Mouse (Mus musculus) adrenal gland, postnatal 36 days (tissue): ENCODE results near the gene Gm8271. TPM values are rescaled to one million over a fixed set of nuclear protein-coding genes. Genes with fewer than 3 reads are reported as not detected.
"Not testable (repeated sequence)": the region's sequence is repeated elsewhere in the genome, so short reads cannot be mapped to it uniquely, and the experiment has no call there.

ENCODE experiments used
- DNase-seq, 2 experiments: peaks; one replicate each; pipeline ENCODE4 v3.0.0; 2021; ENCODE audit warnings: mixed read lengths in 1 of 2
- long read RNA-seq, 2 experiments: library from polyadenylated mRNA; stranded (forward); transcript quantifications; one replicate each; pipeline ENCODE4 v2.0.0; 2021; ENCODE audit warnings: borderline sequencing depth in 2 of 2
- total RNA-seq, 2 experiments: library from RNA; stranded (reverse); gene quantifications; 2 replicates each; pipeline ENCODE4 v1.2.3; 2021

Gm8271 gene
- total RNA-seq, result not detected
- long read RNA-seq, experiment 1, result 0 reads
- long read RNA-seq, experiment 2, result 0 reads

DNA sequence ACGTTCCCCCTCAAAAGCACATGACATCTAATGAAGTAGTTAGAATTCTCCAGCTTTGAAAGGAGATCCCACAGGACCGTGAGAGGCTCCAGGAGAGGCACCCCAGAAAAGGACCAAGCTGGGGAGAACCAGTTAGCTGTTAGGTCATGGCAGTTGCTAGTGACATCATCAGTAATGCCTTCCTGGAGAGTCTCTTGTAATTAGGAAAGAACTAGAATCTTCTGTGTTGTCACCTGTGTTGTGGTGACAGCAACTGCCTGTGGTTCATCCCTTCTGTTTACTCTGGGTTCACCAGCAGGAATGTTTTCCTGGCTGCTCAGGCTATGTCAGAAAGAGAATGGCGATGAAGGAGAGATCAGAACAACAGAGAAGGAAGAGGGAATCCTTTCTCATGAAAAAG, at the start of gene Gm8271:
Gene Gm8271 (plus strand): TSS at position 301 of the 400 bp plus-strand sequence.
- not testable (repeated sequence) for DNase-seq

DNA sequence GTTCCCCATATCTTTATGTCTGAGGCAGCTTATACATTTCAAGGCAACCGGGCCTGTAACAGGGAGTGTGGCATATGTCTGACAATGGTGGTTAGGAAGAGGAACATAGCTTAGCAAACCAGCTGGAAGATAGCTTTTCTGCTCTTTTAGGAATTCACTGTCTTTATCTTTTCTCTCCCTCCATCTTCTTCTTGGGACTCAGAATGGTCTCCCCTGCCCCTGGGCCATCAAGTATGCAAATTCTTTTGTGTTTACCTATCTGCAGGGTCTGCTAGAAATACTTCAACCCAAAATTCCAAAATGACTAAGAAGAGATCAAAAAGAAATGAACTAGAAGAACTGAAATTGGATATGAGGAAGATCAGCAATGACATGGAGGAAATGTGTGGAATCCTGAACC, 21.4 kb upstream of the Gm8271 start, which contains the start of gene Gm3317:
Gene Gm3317 (plus strand): TSS at position 301 of the 400 bp plus-strand sequence.
- DNase-seq, result not testable (repeated sequence)

Other genes starting within 250 kb of the Gm8271 start
- gene Gm8297, start 201.9 kb upstream of the Gm8271 start, total RNA-seq, result not detected
- gene Gm3298, start 169.9 kb upstream of the Gm8271 start, total RNA-seq, result not detected
- gene 4930555G01Rik, start 135.2 kb upstream of the Gm8271 start, total RNA-seq, result not detected
- gene Gm8281, start 114.8 kb upstream of the Gm8271 start, total RNA-seq, result not detected
- not detected for gene Gm8279, start 54.3 kb upstream of the Gm8271 start, total RNA-seq
- not detected for gene Gm3317, start 21.3 kb upstream of the Gm8271 start, total RNA-seq
- not detected for gene Gm3526, start 74.8 kb downstream of the Gm8271 start, total RNA-seq
- not detected for gene Gm3542, start 149.1 kb downstream of the Gm8271 start, total RNA-seq
- gene Gm3500, start 203.3 kb downstream of the Gm8271 start, total RNA-seq, result not detected